Mouse (Mus musculus) skeletal muscle tissue, adult 2 months (tissue): Measurements from ENCODE around the gene Zdhhc18.
A peak's percentile ranks its signal among the peaks of the same experiment; 100 is the strongest.

Experiments used
- DNase-seq: peaks from one replicate; pipeline ENCODE4 v3.0.0-alpha.2; 2012; ENCODE audit warnings: low read depth, low spot score

Zdhhc18 gene

DNA sequence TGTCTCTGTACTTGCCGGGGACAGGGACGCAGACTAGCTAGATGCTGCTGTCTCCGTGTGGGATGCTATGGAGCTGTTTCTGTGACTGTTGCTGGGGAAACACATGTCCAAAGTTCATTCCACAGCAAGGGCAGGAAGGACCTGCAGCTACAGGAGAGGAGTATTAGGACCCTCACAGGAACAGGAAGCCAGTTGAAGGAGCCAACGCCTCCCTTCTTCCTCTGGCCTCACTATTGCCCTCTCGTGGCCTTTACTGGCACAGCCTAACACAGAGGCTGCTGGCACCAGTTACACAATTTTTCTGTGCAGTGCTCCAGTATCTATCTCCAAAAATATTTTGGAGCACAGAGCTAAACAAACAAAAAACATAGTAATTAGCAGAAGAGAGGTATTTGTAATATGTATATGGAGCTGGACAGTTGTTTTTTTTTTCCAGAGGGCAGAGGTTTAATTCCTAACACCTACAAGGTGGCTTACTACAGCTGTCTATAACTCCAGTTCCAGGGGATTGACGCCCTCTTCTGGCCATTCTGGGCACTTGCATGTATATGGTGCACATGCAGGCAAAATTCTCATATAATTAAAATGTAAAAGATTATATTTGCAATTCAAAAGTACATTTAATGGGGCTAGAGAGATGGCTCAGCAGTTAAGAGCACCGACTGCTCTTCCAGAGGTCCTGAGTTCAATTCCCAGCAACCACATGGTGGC lies at the start of gene Zdhhc18:
Gene Zdhhc18, minus strand, starts transcription at position 166 of the 711 bp plus-strand sequence.
- peak; percentile 53 for DNase-seq

DNA sequence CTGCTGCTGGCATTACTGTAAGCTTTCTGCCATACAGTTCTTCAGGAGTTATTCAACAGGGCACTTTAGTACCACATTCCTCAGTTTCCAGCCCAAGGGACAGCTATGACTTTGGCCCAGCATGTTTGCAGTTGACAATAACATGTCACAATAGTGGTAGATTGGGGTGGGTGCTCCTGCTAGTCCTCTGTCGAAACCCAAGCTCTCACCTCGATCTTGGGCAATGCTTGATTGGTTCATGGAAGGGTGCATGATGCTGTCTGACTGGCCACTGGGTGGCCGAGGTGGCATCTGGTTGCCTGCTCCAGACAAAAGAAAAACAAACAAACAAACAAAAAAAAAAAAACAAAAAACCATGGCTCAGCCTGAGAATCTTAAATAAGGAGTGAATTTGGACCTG lies 45.4 kb upstream of the Zdhhc18 start:
- no peak for DNase-seq

DNA sequence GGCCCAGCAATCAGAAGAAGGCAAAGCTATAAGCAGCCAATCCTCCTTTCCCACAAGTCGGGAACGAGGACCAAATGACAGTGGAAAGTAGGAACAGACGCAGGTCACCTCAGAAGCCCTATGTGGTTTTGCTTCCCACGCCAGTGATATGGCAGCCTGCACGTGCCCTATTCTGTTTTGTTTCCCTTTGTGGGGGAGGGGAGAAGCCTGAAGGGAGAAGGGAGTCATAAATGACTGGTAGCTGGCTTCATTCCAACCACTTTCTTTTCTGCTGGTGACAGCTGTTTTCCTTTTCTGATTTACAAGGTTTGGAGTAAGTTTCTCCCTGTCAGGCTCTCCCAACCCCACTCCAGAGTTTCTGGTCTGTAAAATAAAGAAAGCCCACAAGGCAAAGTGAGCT lies 40.3 kb upstream of the Zdhhc18 start:
- peak; percentile 21 for DNase-seq

DNA sequence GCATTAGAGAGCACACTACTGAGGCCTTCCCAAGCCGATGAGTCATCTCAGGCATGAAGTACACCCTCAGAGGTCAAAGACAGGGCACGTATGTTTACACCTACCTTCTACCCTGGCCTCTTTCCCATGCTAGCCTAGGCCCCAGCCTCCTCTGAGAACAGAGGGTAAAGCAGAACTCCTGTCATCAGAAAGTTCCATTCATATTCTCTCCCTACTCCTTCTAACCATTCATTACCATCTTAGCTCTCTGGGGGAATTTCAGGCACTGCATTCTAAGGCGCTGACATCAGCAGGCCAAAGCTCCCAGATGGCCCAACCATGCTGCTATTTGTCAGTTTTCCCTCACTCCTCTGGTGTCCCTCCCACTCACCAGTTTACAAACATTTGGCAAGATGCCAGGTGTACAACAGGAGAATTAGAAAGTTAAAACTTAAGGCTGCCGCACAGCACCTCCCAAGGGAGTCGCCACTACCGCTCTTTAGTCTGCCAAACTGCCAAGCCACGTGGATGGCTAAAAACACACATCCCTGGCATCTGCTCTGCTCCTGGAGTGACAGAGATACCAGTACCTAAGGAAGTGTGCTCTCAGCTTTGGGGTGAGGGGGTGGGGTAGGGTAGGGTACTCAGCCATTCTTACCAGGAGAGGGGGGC lies 38.6 kb upstream of the Zdhhc18 start:
- peak; percentile 78 for DNase-seq

DNA sequence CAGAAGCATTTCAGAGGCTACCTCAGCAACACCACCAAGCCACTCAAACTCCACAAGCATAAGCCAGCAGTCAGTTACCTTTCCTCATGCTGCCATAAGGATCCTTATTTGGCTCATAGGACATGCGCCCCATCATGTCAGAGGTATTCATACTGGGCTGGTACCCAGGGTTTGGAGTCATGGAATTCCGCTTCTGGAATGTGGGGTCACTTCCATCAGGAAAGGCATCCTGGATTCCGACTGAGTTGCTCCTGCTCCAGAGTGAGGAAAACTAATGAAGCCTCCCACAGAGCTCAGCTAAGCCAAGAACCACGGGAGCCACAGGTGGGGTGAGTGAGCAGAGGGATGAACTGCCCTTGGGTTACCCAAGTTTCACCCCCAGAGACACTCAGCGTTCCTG lies 37.2 kb upstream of the Zdhhc18 start:
- DNase-seq, result no peak

DNA sequence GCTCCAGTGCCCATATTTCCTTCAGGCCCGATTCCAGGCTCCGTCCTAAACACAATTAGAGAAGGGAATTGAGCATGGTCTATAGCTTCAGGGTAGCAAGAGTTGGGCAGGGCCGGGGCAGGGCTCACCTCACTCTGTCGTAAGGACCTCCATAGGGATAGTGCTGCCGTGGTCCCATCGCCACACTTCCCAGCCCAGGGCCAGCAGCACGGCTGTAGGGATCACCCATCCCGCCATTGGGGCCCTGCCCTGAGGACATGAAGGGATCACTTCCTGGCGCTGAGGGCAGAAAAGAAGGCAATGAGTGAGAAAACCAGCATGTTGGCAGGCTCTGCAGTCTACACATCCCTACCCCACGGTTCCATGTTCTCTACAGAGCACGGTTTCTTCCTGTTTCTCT lies 36.6 kb upstream of the Zdhhc18 start:
- no peak for DNase-seq

DNA sequence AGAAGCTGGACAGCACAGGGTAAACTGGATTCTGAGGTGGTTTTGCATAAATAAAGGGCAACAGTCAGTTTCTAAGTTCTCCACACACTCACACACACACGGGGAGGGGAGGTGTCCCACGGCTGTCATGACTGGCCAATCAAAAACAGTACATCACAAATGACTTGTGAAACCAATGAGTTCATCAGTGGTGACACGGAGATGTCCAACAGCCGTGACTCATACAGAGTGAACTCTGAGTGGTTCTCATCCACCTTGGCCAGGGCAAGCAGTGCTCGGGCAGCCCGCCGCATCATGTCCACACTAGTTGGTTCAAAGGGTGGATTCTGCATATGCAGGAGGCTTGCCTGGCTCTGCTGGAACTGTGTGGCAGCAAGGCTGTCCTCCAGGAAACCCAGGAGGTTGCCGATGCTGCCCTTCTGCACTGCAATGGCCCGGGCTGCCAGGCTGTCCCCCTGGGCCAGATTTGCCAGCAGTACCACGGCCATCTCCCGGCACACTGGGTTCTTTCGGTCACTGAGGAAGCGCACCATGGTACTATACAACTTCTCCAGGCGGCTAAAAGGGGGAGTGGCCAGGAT lies 30.3 kb upstream of the Zdhhc18 start:
- DNase-seq, result no peak

DNA sequence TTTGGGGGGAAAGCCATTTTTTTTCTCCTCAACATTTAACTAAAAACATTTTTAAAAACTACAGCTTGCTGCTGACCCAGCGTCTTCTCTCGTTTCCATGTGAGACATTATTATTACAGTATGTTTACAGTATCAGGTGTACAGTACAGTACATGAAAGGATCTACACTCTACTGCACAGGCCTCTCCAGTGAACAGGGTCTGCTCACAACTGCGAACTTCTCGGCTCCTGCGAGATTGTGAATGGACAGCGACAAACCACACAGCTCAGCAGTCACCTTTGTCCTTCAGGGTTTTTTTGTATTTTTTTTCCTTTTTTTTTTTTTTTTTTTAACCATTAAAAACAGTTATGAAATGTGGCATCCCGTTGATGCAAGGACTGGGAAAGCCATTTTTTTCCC lies 29.7 kb upstream of the Zdhhc18 start:
- DNase-seq, result no peak

DNA sequence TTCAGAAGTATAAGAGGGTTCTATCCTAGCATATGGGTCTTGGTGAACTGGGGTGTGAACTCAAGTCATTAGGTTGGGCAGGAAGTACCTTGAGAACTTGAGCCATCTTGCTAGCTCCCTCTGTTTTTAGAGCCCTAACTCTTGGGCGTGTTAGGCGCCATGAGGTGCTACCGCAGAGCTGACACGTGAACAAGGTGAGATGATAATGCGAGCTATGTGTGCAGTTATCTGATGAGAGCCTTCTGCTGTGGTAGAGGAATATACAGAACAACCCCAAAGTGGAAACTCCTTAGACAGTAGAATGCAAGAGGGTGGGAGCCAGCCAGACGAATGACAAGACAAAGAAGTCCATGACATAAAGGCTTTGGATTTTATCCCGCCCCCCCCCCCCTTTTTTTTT lies 27.3 kb upstream of the Zdhhc18 start:
- no peak for DNase-seq

DNA sequence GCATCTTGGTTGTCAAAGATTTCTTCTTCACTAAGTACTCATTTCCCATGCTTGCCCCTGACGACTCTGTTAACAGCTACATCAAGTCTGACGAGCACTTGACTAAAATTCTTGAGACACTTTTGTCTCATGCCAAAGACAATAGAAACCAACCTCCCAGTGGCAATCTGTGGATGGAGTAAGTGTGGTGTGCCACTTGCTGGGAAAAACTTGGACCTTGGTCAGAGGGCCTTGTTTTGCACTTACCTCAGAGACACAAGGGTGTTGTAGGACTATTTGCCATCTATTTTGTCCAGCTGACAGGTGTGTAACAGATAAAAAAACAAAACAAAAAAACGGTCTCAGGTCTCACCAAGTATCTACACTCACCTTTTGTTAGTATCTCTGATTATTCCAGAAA lies 26.2 kb upstream of the Zdhhc18 start:
- DNase-seq, result no peak

DNA sequence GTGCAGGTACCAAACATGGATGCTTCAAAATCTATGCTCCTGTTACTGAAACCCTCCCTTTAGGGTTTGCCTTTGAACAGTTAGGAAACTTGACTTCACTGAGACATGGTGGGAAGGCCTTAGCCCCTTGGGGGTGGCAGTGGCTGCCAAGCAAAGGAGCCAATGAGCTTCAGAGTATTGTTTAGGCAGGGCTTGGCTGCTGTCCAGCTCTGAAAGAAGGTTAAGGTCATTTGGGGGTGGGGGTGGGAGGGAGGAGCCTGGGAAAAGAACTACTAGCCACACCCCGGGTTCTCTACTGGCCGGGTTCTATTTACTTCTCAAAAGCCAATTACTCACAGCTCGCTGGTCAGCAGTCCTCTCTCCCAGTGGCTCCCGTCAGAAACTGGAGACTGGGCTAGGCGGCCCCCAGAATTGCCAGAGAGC lies 25.7 kb upstream of the Zdhhc18 start:
- DNase-seq, result peak; percentile 68

DNA sequence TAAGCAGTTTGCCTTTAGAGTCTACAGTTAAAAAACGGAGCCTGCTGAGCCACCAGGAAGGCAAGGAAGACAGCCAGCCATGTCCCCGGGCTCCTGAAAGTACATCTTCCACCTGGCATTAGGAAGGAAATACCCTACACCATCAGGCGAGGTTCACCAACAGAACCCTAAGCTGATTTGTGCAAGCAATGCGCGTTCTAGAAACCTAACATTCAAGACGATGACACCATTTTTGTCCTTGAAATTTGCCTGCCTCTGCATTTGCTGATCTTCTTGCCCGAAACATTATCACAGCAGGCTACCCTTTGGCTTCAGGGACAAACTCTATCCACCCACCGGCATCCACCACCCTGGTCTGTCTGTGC lies 24.4 kb upstream of the Zdhhc18 start:
- no peak for DNase-seq

DNA sequence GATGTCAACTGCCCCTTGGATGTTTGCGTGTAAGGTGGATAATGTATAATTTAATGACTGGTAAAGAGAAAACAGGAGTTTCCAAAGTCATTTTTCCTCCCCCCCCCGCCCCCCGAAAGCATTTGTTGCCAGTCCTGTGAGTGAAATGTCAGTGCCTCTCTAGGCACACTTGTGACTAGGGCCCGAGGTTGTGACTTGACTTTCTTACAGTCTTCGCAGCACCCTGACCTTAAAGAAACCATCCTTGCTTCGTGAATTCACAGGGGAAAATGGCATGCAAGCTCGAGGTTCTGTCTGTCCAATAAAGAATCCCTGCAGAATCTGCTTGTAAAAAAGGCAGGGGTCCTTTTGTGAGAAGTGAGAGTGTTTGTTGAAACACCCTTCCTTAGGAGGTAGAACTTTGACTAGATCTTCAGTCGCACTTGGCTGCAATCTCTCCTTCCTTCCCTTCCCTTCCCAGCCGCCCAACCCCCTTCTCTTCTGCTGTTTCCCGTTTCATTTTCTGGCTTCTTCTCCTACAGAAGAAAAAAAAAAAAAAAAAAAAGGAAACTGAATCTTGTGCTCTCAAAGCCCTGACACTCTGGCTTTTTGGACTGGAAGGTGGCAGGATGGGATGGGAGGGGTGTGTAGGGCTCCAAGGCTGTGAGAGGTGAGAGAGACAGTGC lies 23.8 kb upstream of the Zdhhc18 start:
- DNase-seq, result peak; percentile 51

DNA sequence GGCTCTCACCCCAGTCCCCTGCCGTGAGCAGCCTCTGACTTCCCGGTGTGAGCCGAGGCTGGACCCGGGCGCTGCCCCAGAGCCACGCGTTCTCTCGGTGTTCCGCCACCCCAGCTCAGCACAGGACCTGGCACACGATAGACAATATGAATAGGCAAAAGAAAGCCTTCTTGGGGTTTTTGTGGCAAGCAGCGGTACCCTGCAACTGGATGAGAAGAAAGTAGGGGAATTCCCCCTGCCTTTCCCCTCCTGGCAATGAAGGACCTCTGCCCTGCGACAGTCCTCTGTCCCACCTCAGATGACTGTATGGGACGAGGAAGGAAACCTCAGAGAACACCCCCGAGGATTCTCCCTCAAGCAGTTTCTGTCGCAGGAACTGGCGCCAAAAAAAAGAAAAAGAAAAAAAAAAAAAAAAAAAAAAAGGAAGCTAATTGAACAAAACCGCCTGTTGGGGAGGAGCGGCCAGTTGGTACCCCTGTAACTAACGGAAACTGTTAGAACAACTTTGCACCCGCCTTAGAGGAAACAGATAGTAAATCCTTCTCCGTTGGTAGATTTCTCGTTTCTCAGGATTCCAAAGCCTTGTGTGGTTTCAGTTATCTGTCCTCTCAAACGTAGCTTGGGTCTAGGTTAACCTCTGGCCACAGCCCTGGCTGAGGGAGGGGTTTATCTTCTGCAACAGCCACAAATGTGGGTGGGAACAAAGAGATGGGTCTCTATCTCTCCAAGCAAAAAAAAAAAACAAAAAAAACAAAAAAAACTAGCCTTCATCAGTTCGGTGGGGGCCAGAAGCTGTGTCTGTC lies 23.1 kb upstream of the Zdhhc18 start:
- DNase-seq, result peak; percentile 56

DNA sequence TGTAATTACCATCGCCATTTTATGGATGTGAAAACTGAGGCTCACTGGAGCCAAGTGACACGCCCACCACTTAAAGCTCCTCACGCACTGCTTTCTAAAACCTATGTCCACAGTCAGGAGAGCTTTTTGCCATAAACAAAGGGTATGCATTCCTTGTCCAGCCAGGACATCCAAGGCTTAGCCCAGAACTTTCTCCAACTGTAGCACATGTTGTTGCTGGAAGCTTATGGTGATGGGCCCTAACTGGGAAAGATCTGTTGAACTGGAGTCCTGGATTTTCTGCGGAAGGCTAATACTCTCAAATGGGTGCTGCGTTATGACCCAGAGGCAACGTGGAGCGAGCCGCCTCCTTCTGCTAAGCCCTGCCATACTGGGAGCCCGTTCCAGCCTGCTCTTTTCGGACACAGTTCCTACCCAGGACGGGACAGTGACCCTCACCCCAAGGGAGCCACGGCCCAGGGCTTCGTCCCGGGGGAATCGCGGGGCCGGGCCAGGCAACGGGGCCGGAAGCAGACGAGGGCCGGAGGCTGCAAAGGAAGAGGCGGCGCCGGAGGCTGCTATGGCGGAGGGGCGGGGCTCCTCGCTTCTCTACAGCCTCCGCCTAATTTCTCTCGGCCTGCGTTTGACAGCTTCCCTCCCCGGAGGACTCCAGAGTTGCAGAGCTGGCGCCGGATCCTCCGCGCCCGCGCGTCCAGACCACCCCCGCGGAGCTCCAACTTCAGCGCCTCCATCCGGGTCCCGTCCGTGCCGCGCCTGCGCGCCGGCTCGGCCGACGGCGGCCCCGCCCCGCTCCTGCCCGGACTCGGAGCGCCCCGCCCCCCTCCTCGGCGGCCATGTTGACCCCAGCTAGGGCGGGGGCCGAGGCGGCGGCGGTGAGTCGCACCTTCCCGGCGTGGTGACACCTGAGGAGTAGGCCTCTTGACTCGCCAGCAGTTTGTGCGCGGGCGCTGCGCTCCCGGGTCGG lies 22.2 kb upstream of the Zdhhc18 start, which contains the start of gene Pigv:
Gene Pigv, minus strand, starts transcription at position 767 of the 964 bp plus-strand sequence.
- peak; percentile 83 for DNase-seq

DNA sequence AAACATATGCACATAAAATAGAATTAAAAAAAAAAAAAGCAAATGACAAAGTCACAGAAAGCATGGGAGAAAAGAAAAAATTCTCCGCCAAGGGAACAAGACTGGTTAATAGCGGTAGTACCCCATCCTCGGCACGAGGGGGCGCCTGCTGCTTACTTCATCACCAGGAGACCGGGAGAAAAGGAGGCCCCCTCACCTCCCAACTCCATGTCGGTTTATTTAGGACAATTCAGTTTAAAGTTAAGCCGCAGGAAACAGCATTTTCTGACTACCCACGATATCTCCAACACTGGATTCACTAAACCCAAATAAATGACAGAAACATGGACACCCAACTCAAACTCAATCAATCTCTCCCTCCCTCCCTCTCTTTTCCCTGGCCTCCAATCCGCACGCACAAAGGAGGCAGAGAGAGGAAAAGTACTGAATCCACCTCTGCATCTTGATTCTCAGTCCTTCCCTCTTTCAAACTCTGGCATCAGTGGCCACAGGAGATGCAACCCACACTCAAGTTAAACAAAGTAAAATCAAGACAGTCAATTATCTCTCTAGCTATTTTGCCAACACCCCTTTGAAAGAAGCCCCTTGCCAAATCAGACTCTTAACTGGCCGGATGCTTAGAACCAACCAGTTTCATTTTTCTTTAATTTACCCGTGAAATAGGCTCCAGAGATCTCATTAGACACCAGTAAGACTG lies 21.4 kb upstream of the Zdhhc18 start:
- DNase-seq, result peak; percentile 82

DNA sequence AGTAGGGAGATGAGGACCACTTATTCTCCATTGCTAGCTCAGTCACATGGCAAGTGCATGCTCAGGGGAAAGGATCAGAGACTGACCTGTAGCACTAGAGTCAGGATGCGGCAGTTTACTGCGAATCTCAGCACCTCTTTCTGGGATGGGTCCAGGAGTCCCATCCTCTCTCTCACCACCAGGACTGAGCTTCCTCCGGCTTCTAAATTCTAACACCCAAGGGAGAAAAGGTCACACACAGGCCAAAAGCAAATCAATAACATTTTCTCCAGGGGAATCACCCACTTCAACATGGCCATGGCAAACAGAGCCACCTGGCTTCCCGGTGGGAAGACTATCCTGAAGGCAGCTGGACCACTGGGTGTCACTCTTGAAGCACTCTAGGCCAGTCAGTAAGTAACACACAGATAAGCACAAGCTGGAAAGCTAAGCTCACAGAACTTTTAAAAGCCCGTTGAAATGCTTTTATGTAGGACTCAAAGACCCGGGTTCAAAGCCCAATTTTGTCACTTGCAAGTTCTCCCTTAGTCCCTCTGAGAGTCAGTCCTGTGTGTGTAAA lies 19.8 kb upstream of the Zdhhc18 start:
- DNase-seq, result no peak

DNA sequence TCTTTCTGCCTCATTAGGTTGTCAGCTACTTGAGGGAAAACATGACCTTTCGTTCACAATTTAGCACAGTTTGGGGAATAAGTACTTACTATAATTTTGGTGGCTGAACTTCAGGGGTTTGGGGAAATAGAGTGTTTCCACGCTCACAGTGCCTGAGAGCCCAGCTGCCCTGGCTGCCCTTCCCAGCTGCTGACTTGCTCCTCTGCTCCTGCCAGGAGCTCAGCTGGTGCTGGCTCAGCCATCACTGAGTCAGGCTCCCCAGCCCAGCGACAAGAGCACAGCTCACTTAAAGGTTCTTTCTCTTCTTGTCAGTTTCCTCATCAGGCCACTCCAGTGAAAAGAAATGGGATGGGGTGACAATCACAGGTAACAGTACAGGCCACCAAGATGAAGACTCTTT lies 18.6 kb upstream of the Zdhhc18 start:
- DNase-seq, result peak; percentile 83

DNA sequence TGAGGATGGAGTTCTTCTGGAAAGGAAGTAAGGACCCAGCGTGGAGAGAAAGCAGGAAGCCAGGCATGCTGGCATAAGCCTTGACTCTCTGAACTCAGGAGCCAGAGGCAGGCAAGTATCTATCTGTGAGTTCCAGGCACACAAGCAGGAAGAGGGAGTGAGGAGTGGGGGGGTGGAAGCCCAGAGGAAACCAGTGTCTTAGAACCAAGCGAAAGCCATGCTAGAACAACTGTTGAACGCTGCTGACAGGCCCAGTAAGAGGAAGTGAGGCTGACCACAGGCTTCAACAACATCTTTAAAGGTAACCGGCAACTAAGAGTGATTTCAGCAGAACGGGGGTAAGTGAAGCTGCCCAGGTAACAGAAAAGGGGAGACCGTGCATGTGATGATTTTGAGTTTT lies 16.2 kb upstream of the Zdhhc18 start:
- DNase-seq, result peak; percentile 32

DNA sequence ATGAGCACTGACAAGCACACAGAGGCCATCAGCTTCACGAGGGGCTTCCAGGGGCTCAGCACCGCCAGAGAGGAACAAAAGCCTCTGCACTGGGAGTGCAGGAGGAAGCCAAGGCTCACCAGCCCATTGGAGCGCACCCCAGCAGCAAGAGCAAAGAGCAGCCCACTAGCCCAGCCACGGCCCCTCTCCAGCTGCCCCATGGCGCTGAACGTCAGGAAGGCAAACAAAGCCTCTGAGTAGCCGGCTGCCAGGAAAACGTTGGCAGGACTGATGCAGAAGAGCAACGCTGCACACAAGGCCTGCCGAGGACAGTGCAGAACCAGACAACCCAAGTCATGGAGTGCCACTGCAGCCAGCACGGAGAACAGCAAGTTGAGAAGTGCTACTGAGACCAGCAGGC lies 15.2 kb upstream of the Zdhhc18 start:
- DNase-seq, result no peak
